Mouse (Mus musculus) embryonic facial prominence, embryonic 11.5 days (tissue): ENCODE measurements around the gene Kcnq4. TPM values are rescaled to one million over a fixed set of nuclear protein-coding genes. Genes with fewer than 3 reads are reported as not detected.

Source experiments
- ATAC-seq: fragments of 200-750 bp; cut with Nextera tagmentation; replicated peaks from 2 replicates; pipeline ENCODE4 v1.8.0; 2017; ENCODE audit warnings: low read depth; ENCODE audit not compliant: insufficient number of reproducible peaks, low FRiP score, low TSS enrichment
- DNase-seq: peaks from one replicate; pipeline ENCODE4 v3.0.0-alpha.2; 2015; ENCODE audit warnings: low spot score
- H3K27ac ChIP-seq: fragments of 300-500 bp; sonication (generic); replicated peaks from 2 replicates; pipeline ENCODE4 v1.5.1; 2014; ENCODE audit warnings: mild to moderate bottlenecking, low read depth, low read length, control low read depth
- H3K27me3 ChIP-seq: fragments of 300-500 bp; sonication (generic); 2 replicates; pipeline ENCODE4 v1.6.1; 2014; ENCODE audit warnings: mild to moderate bottlenecking, low read length, moderate library complexity, mixed read lengths; ENCODE audit not compliant: control insufficient read depth, insufficient read depth
- H3K36me3 ChIP-seq: fragments of 300-500 bp; sonication (generic); replicated peaks from 2 replicates; pipeline ENCODE4 v1.6.1; 2014; ENCODE audit warnings: low read depth, mild to moderate bottlenecking, low read length, moderate library complexity, mixed read lengths; ENCODE audit not compliant: control insufficient read depth, insufficient read depth
- H3K4me1 ChIP-seq: fragments of 300-500 bp; sonication (generic); 2 replicates; pipeline ENCODE4 v1.6.1; 2014; ENCODE audit warnings: low read length, mixed read lengths; ENCODE audit not compliant: control insufficient read depth, insufficient read depth
- H3K4me2 ChIP-seq: fragments of 300-500 bp; sonication (generic); 2 replicates; pipeline ENCODE4 v1.6.1; 2014; ENCODE audit warnings: low read depth, mild to moderate bottlenecking, control low read depth, low read length, moderate library complexity
- H3K4me3 ChIP-seq: fragments of 300-500 bp; sonication (generic); 2 replicates; pipeline ENCODE4 v1.5.1; 2014; ENCODE audit warnings: low read depth, low read length, control low read depth
- H3K9ac ChIP-seq: fragments of 300-500 bp; sonication (generic); replicated peaks from 2 replicates; pipeline ENCODE4 v1.6.1; 2014; ENCODE audit warnings: mild to moderate bottlenecking, control low read depth, low read length
- H3K9me3 ChIP-seq: fragments of 300-500 bp; sonication (generic); replicated peaks from 2 replicates; pipeline ENCODE4 v1.6.1; 2016; ENCODE audit warnings: mild to moderate bottlenecking, low read length, inconsistent platforms, mixed read lengths; ENCODE audit not compliant: control insufficient read depth
- WGBS: fragments of 180-500 bp; shearing (Covaris S2); extraction: QIAGEN DNeasy Blood & Tissue Kit; methylation state at CpG from one replicate; pipeline ENCODE4 v1.1.7; 2014; 5-methylcytosine and 5-hydroxymethylcytosine counted together
- polyA plus RNA-seq: library from polyadenylated mRNA; unstranded; fragments of >200 nt; fragmentation: Nextera tagmentation; extraction: Ambion mirVana; gene quantifications from 2 replicates; pipeline ENCODE4 v1.2.1, GENCODE M21; 2014

Gene Kcnq4
- polyA plus RNA-seq, 1 experiment from 2014 or later, result 4.3 TPM

- no peak overlapping the region for H3K4me2 ChIP-seq
- H3K9ac ChIP-seq, result no peak overlapping the region
- no peaks in the 10 kb centered on the region for H3K27me3 ChIP-seq
- 12% methylated on average over 5 of the region's 5 CpGs for WGBS
- H3K9me3 ChIP-seq, result no peaks in the 10 kb centered on the region
- peaks cover 3% of the 10 kb centered on the region; the same call in 1 of the 2 replicates for H3K4me1 ChIP-seq
- no peaks in the 10 kb centered on the region for H3K36me3 ChIP-seq
- H3K27ac ChIP-seq, result no peak overlapping the region
- no peak for ATAC-seq
- no peak overlapping the region for H3K4me3 ChIP-seq
- peak; percentile 26 for DNase-seq
Observed at GRCm38 (mm10) chr4:120719152-120719551, 29.3 kb downstream of the Kcnq4 start.

DNA sequence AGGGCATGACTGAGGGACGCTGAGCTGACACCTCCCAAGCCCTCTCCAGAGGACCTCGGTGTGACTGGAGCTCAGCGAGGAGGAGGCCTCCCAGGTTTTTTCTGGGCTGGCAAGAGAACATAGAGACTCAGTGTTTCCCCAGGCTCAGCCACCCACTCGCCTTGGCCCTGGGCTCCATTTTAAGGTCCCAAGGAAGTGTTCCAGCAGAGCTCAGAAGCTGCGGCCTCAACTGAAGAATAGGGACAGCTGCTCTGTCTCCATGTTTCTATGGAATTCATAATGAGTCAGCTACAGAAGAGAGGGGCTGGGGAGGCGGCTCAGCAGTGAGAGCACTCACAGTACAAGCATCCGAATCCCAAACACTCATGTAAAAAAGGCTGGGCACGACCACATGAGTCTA is 30.8 kb downstream of the Kcnq4 start:
- Histone ChIP-seq H3K4me1 (peaks cover 3% of the 10 kb centered on the region; the same call in 1 of the 2 replicates), H3K27ac (no peak overlapping the region), H3K36me3 (no peaks in the 10 kb centered on the region), H3K4me3 (no peak overlapping the region), H3K9me3 (no peaks in the 10 kb centered on the region), H3K9ac (no peak overlapping the region), H3K27me3 (no peaks in the 10 kb centered on the region), H3K4me2 (no peak overlapping the region)
- no peak for DNase-seq
- WGBS, result 68% methylated on average over 8 of the region's 8 CpGs
- ATAC-seq, result no peak

GRCm38 (mm10) chr4:120716765-120717164 is 31.6 kb downstream of the Kcnq4 start:
- Histone ChIP-seq H3K27me3 (no peaks in the 10 kb centered on the region), H3K4me3 (peak overlapping the region; percentile 27), H3K9ac (peak overlapping the region; percentile 37; the same call in 1 of the 2 replicates), H3K4me1 (peaks cover 3% of the 10 kb centered on the region; the same call in 1 of the 2 replicates), H3K9me3 (no peaks in the 10 kb centered on the region), H3K27ac (no peak overlapping the region), H3K36me3 (no peaks in the 10 kb centered on the region), H3K4me2 (peak overlapping the region; percentile 69)
- 15% methylated on average over 12 of the region's 12 CpGs for WGBS
- DNase-seq, result no peak
- ATAC-seq, result no peak

DNA sequence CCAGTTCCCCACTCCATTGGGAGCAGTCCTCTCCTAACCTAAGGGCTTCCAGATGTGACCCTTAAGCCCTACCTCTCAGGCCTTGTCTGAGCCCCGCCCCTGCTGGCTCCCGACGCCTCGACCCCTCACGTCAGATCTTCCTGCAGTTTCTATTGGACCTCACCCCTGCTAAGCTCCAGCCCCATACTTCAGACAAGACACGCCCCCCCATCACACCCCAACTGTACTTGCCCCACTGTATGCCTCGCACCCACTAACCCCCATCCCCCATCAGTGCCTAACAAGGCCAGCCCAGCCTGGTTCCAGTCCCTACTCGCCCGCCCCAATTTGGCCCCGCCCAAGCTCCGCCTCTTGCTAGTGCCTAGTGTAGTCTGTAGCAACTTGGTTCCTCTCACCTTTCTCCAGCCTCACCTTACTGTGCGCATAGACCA is 32.3 kb downstream of the Kcnq4 start:
- DNase-seq (peak; percentile 84), ATAC-seq (peak; percentile 85)
- H3K4me3 ChIP-seq, result peak overlapping the region; percentile 27
- no peaks in the 10 kb centered on the region for H3K9me3 ChIP-seq
- peaks cover 3% of the 10 kb centered on the region; the same call in 1 of the 2 replicates for H3K4me1 ChIP-seq
- peak overlapping the region; percentile 47 for H3K9ac ChIP-seq
- no peak overlapping the region for H3K27ac ChIP-seq
- peak overlapping the region; percentile 69 for H3K4me2 ChIP-seq
- 0% methylated on average over 12 of the region's 12 CpGs for WGBS
- H3K36me3 ChIP-seq, result no peaks in the 10 kb centered on the region
- H3K27me3 ChIP-seq, result no peaks in the 10 kb centered on the region

GRCm38 (mm10) chr4:120713856-120714497 is 34.4 kb downstream of the Kcnq4 start:
- Histone ChIP-seq H3K4me2 (no peak overlapping the region), H3K27me3 (no peaks in the 10 kb centered on the region), H3K4me3 (no peak overlapping the region), H3K36me3 (no peaks in the 10 kb centered on the region), H3K9me3 (no peaks in the 10 kb centered on the region), H3K27ac (no peak overlapping the region), H3K9ac (no peak overlapping the region), H3K4me1 (peaks cover 3% of the 10 kb centered on the region; the same call in 1 of the 2 replicates)
- 82% methylated on average over 6 of the region's 6 CpGs for WGBS
- DNase-seq (no peak), ATAC-seq (no peak)

DNA sequence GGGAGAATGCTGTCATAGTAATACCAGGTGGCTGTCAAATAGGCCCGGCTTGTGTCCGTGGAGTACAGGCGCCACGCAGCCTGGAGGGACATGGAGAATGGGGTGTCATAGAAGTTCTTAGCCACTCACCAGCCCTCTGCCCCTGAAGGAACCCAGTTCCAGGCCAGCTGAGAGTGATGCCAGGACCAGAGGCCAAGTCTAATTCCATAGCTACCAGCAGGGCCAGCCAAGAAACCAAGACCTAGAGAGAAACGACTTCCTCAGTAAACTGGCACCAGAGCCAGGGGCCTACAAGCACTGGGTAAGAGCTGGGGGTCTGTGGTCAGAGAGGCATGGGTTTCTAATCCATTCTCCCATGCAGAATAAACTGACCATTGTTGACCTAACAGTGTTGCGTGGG is 35.4 kb downstream of the Kcnq4 start:
- H3K4me2 ChIP-seq, result no peak overlapping the region
- H3K27me3 ChIP-seq, result no peaks in the 10 kb centered on the region

DNA sequence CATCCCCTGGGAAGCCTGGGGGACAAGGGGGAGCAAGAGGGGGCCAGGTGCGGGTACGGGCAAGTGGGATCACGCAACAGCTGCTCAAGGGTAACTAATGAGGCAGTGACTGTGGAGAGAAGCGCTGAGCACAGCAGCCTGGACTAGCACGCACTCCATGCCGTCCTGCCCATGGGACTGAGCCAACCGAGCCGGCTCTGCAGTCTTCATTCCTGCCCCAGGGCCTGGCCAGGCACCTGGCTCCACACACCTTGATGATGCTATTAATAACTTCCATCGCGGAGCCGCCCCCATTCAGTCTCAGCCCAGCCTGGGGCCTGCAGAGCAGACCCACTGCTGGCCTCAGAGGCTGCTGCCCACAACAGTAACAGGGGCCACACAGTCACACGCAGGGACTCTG is 36.2 kb downstream of the Kcnq4 start:
- H3K9ac ChIP-seq, result no peak overlapping the region
- H3K4me1 ChIP-seq, result peaks cover 3% of the 10 kb centered on the region; the same call in 1 of the 2 replicates
- no peaks in the 10 kb centered on the region for H3K36me3 ChIP-seq
- H3K27me3 ChIP-seq, result no peaks in the 10 kb centered on the region
- no peaks in the 10 kb centered on the region for H3K9me3 ChIP-seq
- ATAC-seq, result no peak
- 80% methylated on average over 12 of the region's 12 CpGs for WGBS
- no peak overlapping the region for H3K27ac ChIP-seq
- DNase-seq, result no peak
- no peak overlapping the region for H3K4me2 ChIP-seq
- no peak overlapping the region for H3K4me3 ChIP-seq

More for the DNA sequence above, 35.4 kb downstream of the Kcnq4 start:
- no peak overlapping the region for H3K27ac ChIP-seq
- no peak overlapping the region for H3K4me3 ChIP-seq
- DNase-seq (no peak), ATAC-seq (no peak)
- no peaks in the 10 kb centered on the region for H3K9me3 ChIP-seq
- WGBS, result 93% methylated on average over 6 of the region's 6 CpGs
- peaks cover 3% of the 10 kb centered on the region; the same call in 1 of the 2 replicates for H3K4me1 ChIP-seq
- H3K36me3 ChIP-seq, result no peaks in the 10 kb centered on the region
- no peak overlapping the region for H3K9ac ChIP-seq

GRCm38 (mm10) chr4:120702511-120702910 is 45.9 kb downstream of the Kcnq4 start:
- Histone ChIP-seq H3K36me3 (no peaks in the 10 kb centered on the region), H3K4me1 (no peaks in the 10 kb centered on the region), H3K9me3 (no peaks in the 10 kb centered on the region), H3K27me3 (peaks cover 2% of the 10 kb centered on the region; the same call in 1 of the 2 replicates), H3K27ac (no peak overlapping the region), H3K4me2 (no peak overlapping the region), H3K4me3 (no peak overlapping the region), H3K9ac (no peak overlapping the region)
- DNase-seq (no peak), ATAC-seq (no peak)
- 77% methylated on average over 2 of the region's 2 CpGs for WGBS
